Comparison of ENCODE assay signal across 14 mouse cellular contexts in the genomic region with DNA sequence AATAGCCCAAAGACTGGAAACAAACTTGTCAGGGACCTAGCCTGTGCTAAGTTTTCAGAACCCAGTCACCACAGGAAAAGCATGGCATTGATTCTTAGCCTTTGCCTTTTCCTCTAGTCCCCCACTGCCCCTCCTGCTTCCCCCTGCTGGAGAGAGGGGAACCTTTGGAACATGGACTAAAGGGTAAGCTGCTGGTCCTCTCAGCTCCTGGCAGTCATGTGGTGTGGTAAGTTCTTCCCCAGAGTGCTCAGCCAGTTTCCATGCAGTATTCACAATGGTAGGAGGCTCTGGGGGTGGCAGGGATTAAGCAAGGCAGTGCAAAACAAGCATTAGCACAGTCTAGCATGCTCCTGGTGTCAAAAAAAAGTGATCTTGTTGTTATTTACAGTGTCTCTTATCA.
DNase-seq lines count a peak whose midpoint lies in the region; ATAC-seq and TF ChIP-seq lines count a peak whose summit lies in the region.
"Had no signal": no experiment of that assay in that cellular context is flagged by ENCODE, and none has a peak within 500 bp of the region (broad histone marks: within the 10 kb centered on the region; RNA-seq: fewer than 3 reads in every experiment).

No protein-coding gene starts in this region.

- H3K9ac ChIP-seq in kidney, embryonic 15.5 days, result no peak overlapping the region
- H3K9ac ChIP-seq in intestine, embryonic 15.5 days, result no peak overlapping the region
- no peak overlapping the region for H3K9ac ChIP-seq in liver, embryonic 14.5 days (replicated peaks)
- H3K9ac ChIP-seq: limb, embryonic 15.5 days had no signal

- no peak for TF ChIP-seq EP300 in liver, embryonic 14.5 days (IDR thresholded peaks at IDR 0.05; ENCODE audit: low read depth)

- no peak overlapping the region for H3K27ac ChIP-seq in kidney, embryonic 15.5 days
- H3K27ac ChIP-seq in intestine, embryonic 15.5 days, result no peak overlapping the region
- no peak overlapping the region for H3K27ac ChIP-seq in liver, embryonic 14.5 days
- H3K27ac ChIP-seq: limb, embryonic 15.5 days had no signal

- peak; percentile 71 for DNase-seq in kidney, adult 11 months
- peak; percentile 37 for DNase-seq in kidney, postnatal 10 days
- peak in 2 of 3 experiments; percentile 1 to 3 for DNase-seq in liver, embryonic 14.5 days (ENCODE audit: low read depth in 3 of 3, low spot score in 3 of 3)
- no peak for DNase-seq in testis, postnatal 10 days (ENCODE audit: low spot score)
- DNase-seq in c-Kit-positive CD71-positive TER-119-positive erythroid progenitor cells, embryonic 14.5 days (ENCODE audit: low spot score), result no peak
- DNase-seq in frontal cortex, postnatal 36 days (ENCODE audit: low spot score in 2 of 2), result no peak
- DNase-seq: adrenal gland, postnatal 36 days; cerebellum, postnatal 10 days; lung, postnatal 14 days had no signal

- no peak overlapping the region for H3K4me2 ChIP-seq in kidney, embryonic 15.5 days
- H3K4me2 ChIP-seq in intestine, embryonic 15.5 days (replicated peaks), result no peak overlapping the region
- no peak overlapping the region for H3K4me2 ChIP-seq in liver, embryonic 14.5 days (ENCODE audit: low read depth)
- H3K4me2 ChIP-seq: limb, embryonic 15.5 days had no signal

- TF ChIP-seq CTCF in liver, embryonic 14.5 days (IDR thresholded peaks at IDR 0.05; ENCODE audit: low read depth), result no peak

- no peaks in the 10 kb centered on the region for H3K9me3 ChIP-seq in kidney, embryonic 15.5 days (replicated peaks)
- no peaks in the 10 kb centered on the region for H3K9me3 ChIP-seq in intestine, embryonic 15.5 days
- H3K9me3 ChIP-seq in liver, embryonic 14.5 days (ENCODE audit: control insufficient read depth, low read length), result no peaks in the 10 kb centered on the region
- H3K9me3 ChIP-seq: limb, embryonic 15.5 days had no signal

- peaks cover 20% of the 10 kb centered on the region for H3K4me1 ChIP-seq in kidney, embryonic 15.5 days
- H3K4me1 ChIP-seq in intestine, embryonic 15.5 days (replicated peaks), result no peaks in the 10 kb centered on the region; the same call in 1 of the 2 replicates
- no peaks in the 10 kb centered on the region for H3K4me1 ChIP-seq in liver, embryonic 14.5 days (replicated peaks; ENCODE audit: control insufficient read depth in 2 of 2, insufficient read depth in 2 of 2, low read length in 1 of 2)

- H3K27me3 ChIP-seq in kidney, embryonic 15.5 days, result no peaks in the 10 kb centered on the region
- no peaks in the 10 kb centered on the region for H3K27me3 ChIP-seq in intestine, embryonic 15.5 days (replicated peaks)
- no peaks in the 10 kb centered on the region for H3K27me3 ChIP-seq in liver, embryonic 14.5 days (ENCODE audit: control insufficient read depth, insufficient read depth, low read length)
- H3K27me3 ChIP-seq: limb, embryonic 15.5 days had no signal

- no peak for ATAC-seq in kidney, embryonic 15.5 days (replicated peaks; ENCODE audit: low FRiP score)
- 0 out of 2 replicates have a peak, but pooled peaks have one; percentile 51 for ATAC-seq in intestine, embryonic 15.5 days
- no peak for ATAC-seq in liver, embryonic 14.5 days (ENCODE audit: insufficient read depth)
- ATAC-seq: forebrain, embryonic 14.5 days had no signal

- no peak overlapping the region for H3K4me3 ChIP-seq in kidney, embryonic 15.5 days (replicated peaks)
- H3K4me3 ChIP-seq in intestine, embryonic 15.5 days (replicated peaks), result no peak overlapping the region
- no peak overlapping the region for H3K4me3 ChIP-seq in liver, embryonic 14.5 days (ENCODE audit: insufficient read depth in 1 of 2, low read depth in 2 of 2, low read length in 2 of 2)
- H3K4me3 ChIP-seq: erythroblast, embryonic 14.5 days; limb, embryonic 15.5 days had no signal

- no peaks in the 10 kb centered on the region for H3K36me3 ChIP-seq in kidney, embryonic 15.5 days
- H3K36me3 ChIP-seq in intestine, embryonic 15.5 days, result no peaks in the 10 kb centered on the region
- no peaks in the 10 kb centered on the region for H3K36me3 ChIP-seq in liver, embryonic 14.5 days (replicated peaks; ENCODE audit: control insufficient read depth, insufficient read depth, low read depth)
- H3K36me3 ChIP-seq: limb, embryonic 15.5 days had no signal

Comparison
In these comparisons a context has a peak if more than half of its experiments do, and no peak if none do; other contexts are left out.
1. DNase-seq: peak in kidney, adult 11 months (single experiment), kidney, postnatal 10 days (single experiment) and liver, embryonic 14.5 days (2 of 3); none in testis, postnatal 10 days (single experiment), c-Kit-positive CD71-positive TER-119-positive erythroid progenitor cells, embryonic 14.5 days (single experiment) and frontal cortex, postnatal 36 days (0 of 2).